11 mouse cellular contexts compared by ENCODE assay signal in the genomic region with DNA sequence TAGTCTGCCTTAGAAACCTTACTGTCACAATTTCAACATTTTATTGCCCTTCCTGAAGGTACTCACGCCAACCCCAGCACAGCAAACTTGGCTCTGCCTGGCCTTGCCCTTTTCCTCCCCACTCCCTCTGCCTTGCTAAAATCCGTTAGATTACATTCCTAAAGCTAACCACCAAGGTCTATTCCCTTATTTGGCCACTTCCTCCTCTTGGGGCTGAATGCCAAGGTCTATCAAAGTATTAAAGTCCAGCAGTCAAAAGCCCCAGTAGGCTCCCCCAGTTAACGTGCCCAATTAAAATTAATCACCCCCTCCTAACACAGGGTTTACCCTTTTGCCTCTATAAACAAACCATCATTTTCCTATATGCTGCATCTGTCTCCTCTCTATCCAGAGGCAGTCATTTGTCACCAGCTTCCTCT. TPM values are rescaled to one million over a fixed set of nuclear protein-coding genes. Genes with fewer than 3 reads are reported as not detected.
DNase-seq lines count a peak whose midpoint lies in the region; ATAC-seq and TF ChIP-seq lines count a peak whose summit lies in the region.
"Had no signal": no experiment of that assay in that cellular context is flagged by ENCODE, and none has a peak within 500 bp of the region (broad histone marks: within the 10 kb centered on the region; RNA-seq: fewer than 3 reads in every experiment).

No protein-coding gene starts in this region.

- no peak overlapping the region for H3K4me3 ChIP-seq in forebrain, embryonic 14.5 days (ENCODE audit: low read depth, low read length)
- H3K4me3 ChIP-seq in forebrain, embryonic 10.5 days = no peak overlapping the region
- no peak overlapping the region for H3K4me3 ChIP-seq in liver, embryonic 11.5 days (ENCODE audit: low read depth, low read length)
- no peak overlapping the region for H3K4me3 ChIP-seq in liver, postnatal 0 days (ENCODE audit: low read depth, low read length)
- H3K4me3 ChIP-seq in cerebellum, adult 2 months (replicated peaks; ENCODE audit: insufficient read depth, low read depth, low read length) = no peak overlapping the region
- H3K4me3 ChIP-seq: embryonic facial prominence, embryonic 15.5 days; lung, embryonic 15.5 days had no signal

- TF ChIP-seq CTCF in liver, postnatal 0 days (IDR thresholded peaks at IDR 0.05; ENCODE audit: low read depth) = no peak
- no peak for TF ChIP-seq CTCF in cerebellum, adult 2 months (IDR thresholded peaks at IDR 0.05; ENCODE audit: borderline replicate concordance, insufficient read depth, low read depth, low read length)

- TF ChIP-seq EP300 in liver, postnatal 0 days (IDR thresholded peaks at IDR 0.05; ENCODE audit: low read depth) = no peak

- no peaks in the 10 kb centered on the region for H3K27me3 ChIP-seq in forebrain, embryonic 14.5 days (replicated peaks; ENCODE audit: control insufficient read depth, insufficient read depth, low read length)
- H3K27me3 ChIP-seq in forebrain, embryonic 10.5 days (ENCODE audit: poor library complexity, severe bottlenecking) = no peaks in the 10 kb centered on the region
- H3K27me3 ChIP-seq in liver, embryonic 11.5 days (replicated peaks; ENCODE audit: control insufficient read depth, insufficient read depth, low read length) = no peaks in the 10 kb centered on the region
- no peaks in the 10 kb centered on the region for H3K27me3 ChIP-seq in liver, postnatal 0 days (ENCODE audit: insufficient read depth, low read length)
- no peaks in the 10 kb centered on the region for H3K27me3 ChIP-seq in cerebellum, adult 2 months (ENCODE audit: control insufficient read depth, insufficient read depth, low read length)
- H3K27me3 ChIP-seq: embryonic facial prominence, embryonic 15.5 days; lung, embryonic 15.5 days had no signal

- H3K4me2 ChIP-seq in forebrain, embryonic 14.5 days (ENCODE audit: low read length) = no peak overlapping the region
- H3K4me2 ChIP-seq in liver, embryonic 11.5 days = no peak overlapping the region
- H3K4me2 ChIP-seq in liver, postnatal 0 days (ENCODE audit: low read depth, low read length) = no peak overlapping the region
- H3K4me2 ChIP-seq: embryonic facial prominence, embryonic 15.5 days; lung, embryonic 15.5 days had no signal

- ATAC-seq in forebrain, embryonic 14.5 days = no peak
- ATAC-seq in liver, embryonic 11.5 days (replicated peaks; ENCODE audit: low FRiP score) = peak; percentile 45; the same call in 1 of the 2 replicates
- ATAC-seq in liver, postnatal 0 days = no peak

- no peaks in the 10 kb centered on the region for H3K36me3 ChIP-seq in forebrain, embryonic 14.5 days (ENCODE audit: control insufficient read depth, insufficient read depth, low read length)
- no peaks in the 10 kb centered on the region for H3K36me3 ChIP-seq in forebrain, embryonic 10.5 days (replicated peaks)
- no peaks in the 10 kb centered on the region for H3K36me3 ChIP-seq in liver, embryonic 11.5 days (ENCODE audit: control insufficient read depth, insufficient read depth, low read length)
- H3K36me3 ChIP-seq in liver, postnatal 0 days (replicated peaks; ENCODE audit: insufficient read depth, low read length) = no peaks in the 10 kb centered on the region
- H3K36me3 ChIP-seq: embryonic facial prominence, embryonic 15.5 days; lung, embryonic 15.5 days had no signal

- H3K27ac ChIP-seq in forebrain, embryonic 14.5 days (ENCODE audit: low read depth, low read length) = no peak overlapping the region
- no peak overlapping the region for H3K27ac ChIP-seq in forebrain, embryonic 10.5 days
- no peak overlapping the region for H3K27ac ChIP-seq in liver, embryonic 11.5 days (ENCODE audit: low read depth, low read length)
- H3K27ac ChIP-seq in liver, postnatal 0 days (ENCODE audit: low read depth) = no peak overlapping the region
- no peak overlapping the region for H3K27ac ChIP-seq in cerebellum, adult 2 months (ENCODE audit: insufficient read depth, low read length)
- H3K27ac ChIP-seq: embryonic facial prominence, embryonic 15.5 days; lung, embryonic 15.5 days had no signal

- TF ChIP-seq POLR2A in cerebellum, adult 2 months (IDR thresholded peaks at IDR 0.05; ENCODE audit: borderline replicate concordance, insufficient read depth, low read length) = no peak

- H3K4me1 ChIP-seq in forebrain, embryonic 14.5 days (ENCODE audit: control insufficient read depth, insufficient read depth, low read length) = no peaks in the 10 kb centered on the region
- H3K4me1 ChIP-seq in forebrain, embryonic 10.5 days = peaks cover 15% of the 10 kb centered on the region
- 0 out of 2 replicates have a peak, but pooled peaks cover 2% of the 10 kb centered on the region for H3K4me1 ChIP-seq in liver, embryonic 11.5 days (replicated peaks; ENCODE audit: control insufficient read depth, insufficient read depth, low read length)
- peaks cover 8% of the 10 kb centered on the region; the same call in 1 of the 2 replicates for H3K4me1 ChIP-seq in liver, postnatal 0 days (ENCODE audit: insufficient read depth)
- H3K4me1 ChIP-seq in cerebellum, adult 2 months (ENCODE audit: control insufficient read depth, insufficient read depth, low read length) = no peaks in the 10 kb centered on the region
- H3K4me1 ChIP-seq: embryonic facial prominence, embryonic 15.5 days had no signal

- no peak overlapping the region for H3K9ac ChIP-seq in forebrain, embryonic 14.5 days (ENCODE audit: low read length)
- H3K9ac ChIP-seq in liver, embryonic 11.5 days (ENCODE audit: low read depth, low read length) = no peak overlapping the region
- H3K9ac ChIP-seq in liver, postnatal 0 days (replicated peaks) = no peak overlapping the region
- H3K9ac ChIP-seq: embryonic facial prominence, embryonic 15.5 days; lung, embryonic 15.5 days had no signal

- 30% methylated on average over 3 of the region's 3 CpGs for WGBS in forebrain, embryonic 14.5 days
- WGBS in forebrain, embryonic 10.5 days = 44% methylated on average over 3 of the region's 3 CpGs
- 18% methylated on average over 3 of the region's 3 CpGs for WGBS in liver, embryonic 11.5 days
- WGBS in liver, postnatal 0 days (ENCODE audit: insufficient replicate concordance) = 11% methylated on average over 3 of the region's 3 CpGs
- WGBS in cerebellum, adult 2 months = 21% methylated on average over 3 of the region's 3 CpGs

- DNase-seq in forebrain, embryonic 14.5 days (ENCODE audit: low spot score) = peak; percentile 23
- no peak for DNase-seq in forebrain, embryonic 10.5 days (ENCODE audit: extremely low spot score, low spot score)
- no peak for DNase-seq in liver, embryonic 11.5 days (ENCODE audit: low spot score)
- no peak for DNase-seq in liver, postnatal 0 days
- DNase-seq in adrenal gland, postnatal 25 days = peak; percentile 49
- DNase-seq in mesoderm, embryonic 11.5 days (ENCODE audit: low read depth, low spot score) = peak; percentile 25
- no peak for DNase-seq in cerebellum, adult 2 months
- no peak for DNase-seq in lung, adult 18-20 months
- DNase-seq: gastrocnemius, postnatal 25 days had no signal

- H3K9me3 ChIP-seq in forebrain, embryonic 14.5 days (replicated peaks; ENCODE audit: control insufficient read depth, low read length) = 0 out of 2 replicates have a peak, but pooled peaks cover 3% of the 10 kb centered on the region
- H3K9me3 ChIP-seq in forebrain, embryonic 10.5 days = peaks cover 7% of the 10 kb centered on the region
- no peaks in the 10 kb centered on the region for H3K9me3 ChIP-seq in liver, embryonic 11.5 days (ENCODE audit: control insufficient read depth, low read length)
- no peaks in the 10 kb centered on the region; the same call in 1 of the 2 replicates for H3K9me3 ChIP-seq in liver, postnatal 0 days (ENCODE audit: low read length)
- H3K9me3 ChIP-seq: lung, embryonic 15.5 days had no signal

RNA-seq across cellular contexts. Expression of gene Cggbp1, which starts 32.6 kb away (rescaled TPM):
- polyA plus RNA-seq in forebrain, embryonic 14.5 days (2014; fragmentation: Nextera tagmentation; extraction: Ambion mirVana) = 79.1 and 104 TPM in 2 replicates
- polyA plus RNA-seq in forebrain, embryonic 10.5 days (2016; fragmentation: Nextera tagmentation; extraction: Ambion mirVana) = 82.3 and 86.7 TPM in 2 replicates
- polyA plus RNA-seq in liver, embryonic 11.5 days (2014; fragmentation: Nextera tagmentation; extraction: Ambion mirVana) = 58.3 and 67.7 TPM in 2 replicates
- 22.7 and 23.8 TPM in 2 replicates for polyA plus RNA-seq in liver, postnatal 0 days (2015; fragmentation: Nextera tagmentation; extraction: Ambion mirVana)
- 136 and 153 TPM in 2 replicates for total RNA-seq in adrenal gland, postnatal 25 days (2021)
- 39.3 and 40.4 TPM in 2 replicates for polyA plus RNA-seq in cerebellum, adult 2 months (2012; rRNA removed)

RNA-seq across cellular contexts. Expression of gene Zfp654, which starts 33.0 kb away (rescaled TPM):
- polyA plus RNA-seq in forebrain, embryonic 14.5 days (2014; fragmentation: Nextera tagmentation; extraction: Ambion mirVana) = 6.5 and 7.8 TPM in 2 replicates
- polyA plus RNA-seq in forebrain, embryonic 10.5 days (2016; fragmentation: Nextera tagmentation; extraction: Ambion mirVana) = 5.4 and 5.6 TPM in 2 replicates
- 7.3 and 7.8 TPM in 2 replicates for polyA plus RNA-seq in liver, embryonic 11.5 days (2014; fragmentation: Nextera tagmentation; extraction: Ambion mirVana)
- polyA plus RNA-seq in liver, postnatal 0 days (2015; fragmentation: Nextera tagmentation; extraction: Ambion mirVana) = 2.1 TPM in 2 replicates
- 23.1 and 23.3 TPM in 2 replicates for total RNA-seq in adrenal gland, postnatal 25 days (2021)
- polyA plus RNA-seq in cerebellum, adult 2 months (2012; rRNA removed) = 10.3 and 10.4 TPM in 2 replicates

Comparison
In these comparisons a context has a peak if more than half of its experiments do, and no peak if none do; other contexts are left out.
1. DNase-seq: peak in forebrain, embryonic 14.5 days (single experiment), adrenal gland, postnatal 25 days (single experiment) and mesoderm, embryonic 11.5 days (single experiment); none in forebrain, embryonic 10.5 days (single experiment), liver, embryonic 11.5 days (single experiment), liver, postnatal 0 days (single experiment), cerebellum, adult 2 months (0 of 2) and lung, adult 18-20 months (0 of 2).